Mouse (Mus musculus) embryonic fibroblast, embryonic 13.5 days (primary cell): ENCODE measurements around the gene Gm47289.

ENCODE experiments used
- CTCF ChIP-seq: IDR thresholded peaks from 2 replicates; pipeline ENCODE4 v1.5.1; 2011; ENCODE audit warnings: mild to moderate bottlenecking, control low read depth, low read length, moderate library complexity, borderline replicate concordance; ENCODE audit not compliant: insufficient read depth
- POLR2A ChIP-seq: IDR thresholded peaks from 2 replicates; pipeline ENCODE4 v1.6.1; 2011; ENCODE audit warnings: low read depth, mild to moderate bottlenecking, control low read depth, low read length, moderate library complexity

DNA sequence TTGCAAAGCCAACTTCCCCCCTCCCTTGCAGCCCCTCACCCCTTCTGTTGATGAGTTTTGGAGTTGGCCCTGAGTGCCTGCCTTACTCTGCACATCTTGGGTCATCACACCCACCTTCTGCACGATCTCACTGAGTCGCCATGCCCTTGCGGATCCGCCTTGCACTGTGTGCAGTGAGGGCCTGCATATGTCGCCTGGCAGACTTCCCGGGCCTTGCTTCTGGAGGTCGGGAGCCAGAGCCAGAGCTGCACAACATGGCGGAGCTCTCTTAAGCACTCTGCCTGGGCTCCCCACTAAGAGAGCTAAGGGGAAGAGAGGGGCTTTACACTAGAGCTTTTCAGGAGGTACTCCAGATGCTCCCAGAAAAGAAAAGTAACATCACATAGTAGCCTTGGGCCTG lies 14.3 kb upstream of the Gm47289 start:
- TF ChIP-seq CTCF = no peak
- TF ChIP-seq POLR2A = no peak
